Mouse (Mus musculus) ES-E14 (cell line): ENCODE results near the gene Cox18.

Experiments used
- CHD2 ChIP-seq: IDR thresholded peaks from 2 replicates; pipeline ENCODE4 v1.6.1; 2014; ENCODE audit warnings: mild to moderate bottlenecking, low read depth, low read length, inconsistent platforms
- ZC3H11A ChIP-seq: IDR thresholded peaks from 2 replicates; pipeline ENCODE4 v1.6.1; 2012; ENCODE audit warnings: low read depth, mild to moderate bottlenecking, inconsistent platforms, low read length, borderline replicate concordance

DNA sequence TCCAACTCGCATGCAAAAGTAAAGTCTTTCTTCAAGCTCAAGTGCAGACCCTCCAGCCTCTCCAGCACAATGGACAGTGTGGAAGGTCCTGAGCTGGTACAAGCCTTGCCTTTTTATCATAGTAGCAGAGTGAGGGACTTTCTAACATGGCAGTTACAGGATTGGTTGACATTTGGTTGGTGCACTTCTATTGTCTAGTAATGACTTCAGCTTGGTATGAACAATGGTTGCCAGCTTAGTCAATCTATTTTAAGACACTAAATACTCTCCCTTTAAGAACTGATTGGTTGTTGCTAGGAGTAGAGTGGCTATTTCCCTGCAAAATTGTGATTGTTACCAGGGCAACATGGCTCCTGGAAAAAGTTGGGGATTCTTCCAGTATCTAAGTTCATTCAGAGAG, 45.7 kb downstream of the Cox18 start:
- no peak for TF ChIP-seq CHD2
- TF ChIP-seq ZC3H11A, result no peak
